Mouse (Mus musculus) heart, postnatal 0 days (tissue): ENCODE data around the gene Ago1. TPM values are rescaled to one million over a fixed set of nuclear protein-coding genes. Genes with fewer than 3 reads are reported as not detected.

ENCODE experiments used
- ATAC-seq: fragments of 200-750 bp; cut with Nextera tagmentation; 2 replicates; pipeline ENCODE4 v1.8.0; 2017; ENCODE audit warnings: low read depth, moderate number of reproducible peaks, moderate library complexity; ENCODE audit not compliant: insufficient read depth
- DNase-seq: peaks from one replicate; pipeline ENCODE4 v3.0.0-alpha.2; 2016; ENCODE audit warnings: low spot score
- H3K27ac ChIP-seq: fragments of 300-500 bp; sonication (generic); 2 replicates; pipeline ENCODE4 v1.5.1; 2014; ENCODE audit warnings: low read depth, mild to moderate bottlenecking
- H3K27me3 ChIP-seq: fragments of 300-500 bp; sonication (generic); 2 replicates; pipeline ENCODE4 v1.6.1; 2014; ENCODE audit warnings: low read length, mixed read lengths; ENCODE audit not compliant: control insufficient read depth, insufficient read depth
- H3K36me3 ChIP-seq: fragments of 300-500 bp; sonication (generic); replicated peaks from 2 replicates; pipeline ENCODE4 v1.6.1; 2014; ENCODE audit warnings: low read length, mixed read lengths; ENCODE audit not compliant: control insufficient read depth, insufficient read depth
- H3K4me1 ChIP-seq: fragments of 300-500 bp; sonication (generic); 2 replicates; pipeline ENCODE4 v1.6.1; 2014; ENCODE audit warnings: antibody characterized with exemption; ENCODE audit not compliant: control insufficient read depth, insufficient read depth
- H3K4me2 ChIP-seq: fragments of 300-500 bp; sonication (generic); 2 replicates; pipeline ENCODE4 v1.6.1; 2014; ENCODE audit warnings: low read depth, mild to moderate bottlenecking, low read length, moderate library complexity
- H3K4me3 ChIP-seq: fragments of 300-500 bp; sonication (generic); 2 replicates; pipeline ENCODE4 v1.5.1; 2014; ENCODE audit warnings: low read depth, low read length
- H3K9ac ChIP-seq: fragments of 300-500 bp; sonication (generic); replicated peaks from 2 replicates; pipeline ENCODE4 v1.6.1; 2014; ENCODE audit warnings: low read depth, low read length, mixed read lengths
- H3K9me3 ChIP-seq: fragments of 300-500 bp; sonication (generic); replicated peaks from 2 replicates; pipeline ENCODE4 v1.6.1; 2016; ENCODE audit warnings: low read length; ENCODE audit not compliant: control insufficient read depth
- CTCF ChIP-seq: IDR thresholded peaks from 2 replicates; pipeline ENCODE4 v1.5.1; 2016; ENCODE audit warnings: antibody characterized with exemption, control low read depth, low read depth
- EP300 ChIP-seq: IDR thresholded peaks from 2 replicates; pipeline ENCODE4 v1.6.1; 2016; ENCODE audit warnings: antibody characterized with exemption, low read depth
- WGBS: fragments of 180-500 bp; shearing (Covaris S2); extraction: QIAGEN DNeasy Blood & Tissue Kit; methylation state at CpG from one replicate; pipeline ENCODE4 v1.1.7; 2014; 5-methylcytosine and 5-hydroxymethylcytosine counted together
- polyA plus RNA-seq: library from polyadenylated mRNA; unstranded; fragments of >200 nt; fragmentation: Nextera tagmentation; extraction: Ambion mirVana; gene quantifications from 2 replicates; pipeline ENCODE4 v1.2.1, GENCODE M21; 2015
- total RNA-seq: library from RNA; depleted of rRNA; stranded (reverse); fragments of >200 nt; gene quantifications from 2 replicates; pipeline ENCODE4 v1.2.3, GENCODE M21; 2014; ENCODE audit warnings: low replicate concordance

Gene Ago1
- total and polyA plus RNA-seq, 2 experiments from 2014 or later: 1.4 to 9.9 TPM

- WGBS: 50% methylated on average over 2 of the region's 2 CpGs
- no peaks in the 10 kb centered on the region for H3K27me3 ChIP-seq
- no peak for ATAC-seq
- peaks cover 12% of the 10 kb centered on the region; the same call in 1 of the 2 replicates for H3K4me1 ChIP-seq
- no peak for DNase-seq
- H3K4me3 ChIP-seq: no peak overlapping the region
- no peak overlapping the region for H3K9ac ChIP-seq
- no peak overlapping the region for H3K4me2 ChIP-seq
- no peaks in the 10 kb centered on the region for H3K9me3 ChIP-seq
- TF ChIP-seq EP300 (no peak), CTCF (no peak)
- H3K36me3 ChIP-seq: peaks cover under 1% of the 10 kb centered on the region; the same call in 1 of the 2 replicates
- H3K27ac ChIP-seq: no peak overlapping the region
Measured at GRCm38 (mm10) chr4:126464892-126465235, 3.5 kb downstream of the Ago1 start.

GRCm38 (mm10) chr4:126464189-126464891, 4.0 kb downstream of the Ago1 start:
- Histone ChIP-seq H3K4me3 (no peak overlapping the region), H3K27ac (no peak overlapping the region), H3K9me3 (no peaks in the 10 kb centered on the region), H3K36me3 (peaks cover 5% of the 10 kb centered on the region; the same call in 1 of the 2 replicates), H3K27me3 (no peaks in the 10 kb centered on the region), H3K4me1 (peaks cover 12% of the 10 kb centered on the region; the same call in 1 of the 2 replicates), H3K4me2 (no peak overlapping the region), H3K9ac (no peak overlapping the region)
- ATAC-seq (no peak), DNase-seq (no peak)
- TF ChIP-seq EP300: no peak
- no peak for TF ChIP-seq CTCF
- 36% methylated on average over 4 of the region's 4 CpGs for WGBS

GRCm38 (mm10) chr4:126455441-126455840, 12.9 kb downstream of the Ago1 start:
- Histone ChIP-seq H3K27ac (no peak overlapping the region), H3K4me3 (no peak overlapping the region), H3K36me3 (peaks cover 79% of the 10 kb centered on the region), H3K9ac (no peak overlapping the region), H3K9me3 (no peaks in the 10 kb centered on the region), H3K4me2 (no peak overlapping the region), H3K27me3 (no peaks in the 10 kb centered on the region), H3K4me1 (no peaks in the 10 kb centered on the region)
- 84% methylated on average over 7 of the region's 7 CpGs for WGBS
- ATAC-seq (no peak), DNase-seq (no peak)
- TF ChIP-seq EP300: no peak
- no peak for TF ChIP-seq CTCF

GRCm38 (mm10) chr4:126454547-126455254, 13.7 kb downstream of the Ago1 start:
- Histone ChIP-seq H3K4me1 (no peaks in the 10 kb centered on the region), H3K27ac (no peak overlapping the region), H3K36me3 (peaks cover 79% of the 10 kb centered on the region), H3K9ac (no peak overlapping the region), H3K4me3 (no peak overlapping the region), H3K9me3 (no peaks in the 10 kb centered on the region), H3K4me2 (no peak overlapping the region), H3K27me3 (no peaks in the 10 kb centered on the region)
- WGBS: 93% methylated on average over 5 of the region's 5 CpGs
- ATAC-seq (no peak), DNase-seq (no peak)
- TF ChIP-seq CTCF: no peak
- TF ChIP-seq EP300: no peak

- H3K27ac ChIP-seq: no peak overlapping the region
- TF ChIP-seq EP300: no peak
- H3K36me3 ChIP-seq: peaks cover 64% of the 10 kb centered on the region
- H3K27me3 ChIP-seq: no peaks in the 10 kb centered on the region
- H3K4me2 ChIP-seq: no peak overlapping the region
- ATAC-seq (no peak), DNase-seq (no peak)
- WGBS: 96% methylated on average over 1 of the region's 1 CpGs
- H3K4me1 ChIP-seq: no peaks in the 10 kb centered on the region
- H3K9me3 ChIP-seq: no peaks in the 10 kb centered on the region
- H3K4me3 ChIP-seq: no peak overlapping the region
- no peak overlapping the region for H3K9ac ChIP-seq
Measured at GRCm38 (mm10) chr4:126450268-126450667, 18.1 kb downstream of the Ago1 start.

- TF ChIP-seq CTCF (no peak), EP300 (no peak)
- no peak overlapping the region for H3K27ac ChIP-seq
Measured at GRCm38 (mm10) chr4:126447126-126447525, 21.3 kb downstream of the Ago1 start.

More at GRCm38 (mm10) chr4:126447126-126447525, 21.3 kb downstream of the Ago1 start:
- no peaks in the 10 kb centered on the region for H3K27me3 ChIP-seq
- no peak overlapping the region for H3K4me2 ChIP-seq
- DNase-seq (no peak), ATAC-seq (no peak)
- H3K4me1 ChIP-seq: peaks cover 4% of the 10 kb centered on the region; the same call in 1 of the 2 replicates
- peaks cover 49% of the 10 kb centered on the region for H3K36me3 ChIP-seq
- no peaks in the 10 kb centered on the region for H3K9me3 ChIP-seq
- no peak overlapping the region for H3K4me3 ChIP-seq
- WGBS: 70% methylated on average over 7 of the region's 7 CpGs
- no peak overlapping the region for H3K9ac ChIP-seq
